Mouse (Mus musculus): ENCODE results near the gene Abcg5.

Abcg5 gene

DNA sequence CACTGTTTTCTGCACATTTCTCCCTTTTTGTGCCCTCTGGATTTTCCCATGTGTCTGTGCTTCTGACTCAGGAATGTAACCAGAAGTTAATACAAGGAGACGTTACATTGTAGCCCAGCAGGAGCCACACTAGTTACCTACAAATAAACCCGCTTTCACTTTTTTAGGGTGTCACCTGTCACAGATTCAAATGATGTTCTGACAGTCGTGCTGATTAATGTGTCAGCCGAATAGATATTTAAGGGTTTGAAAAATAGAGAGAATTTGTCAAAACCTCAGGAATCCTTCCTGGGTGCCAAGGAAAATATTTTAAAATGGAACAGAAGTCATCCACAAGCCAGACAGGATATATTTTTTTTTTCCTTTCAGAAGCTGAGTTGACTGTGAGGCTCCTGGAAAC lies 2.5 kb upstream of the Abcg5 start:
- no peak for DNase-seq (ENCODE audit: low spot score)

DNA sequence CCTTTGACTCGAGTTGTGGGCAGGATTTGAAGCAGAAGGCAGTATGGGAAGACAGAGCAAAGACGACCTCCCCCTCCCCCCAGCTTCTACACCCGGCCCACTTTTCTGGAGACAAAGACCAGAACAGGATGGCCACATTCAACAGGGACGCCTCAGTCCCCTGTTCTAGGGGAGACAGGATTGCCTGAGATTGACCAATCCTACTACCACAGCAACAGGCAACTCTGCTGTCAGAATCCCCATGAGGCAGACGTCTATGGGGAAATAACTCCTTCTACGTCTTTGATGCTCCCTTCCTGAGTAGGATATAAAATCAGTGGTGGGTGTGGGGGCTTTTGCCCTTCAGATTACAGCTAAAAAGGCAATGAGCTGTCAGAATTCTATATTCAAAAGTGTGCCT lies 1.5 kb upstream of the Abcg5 start:
- no peak for DNase-seq (ENCODE audit: low spot score)

DNA sequence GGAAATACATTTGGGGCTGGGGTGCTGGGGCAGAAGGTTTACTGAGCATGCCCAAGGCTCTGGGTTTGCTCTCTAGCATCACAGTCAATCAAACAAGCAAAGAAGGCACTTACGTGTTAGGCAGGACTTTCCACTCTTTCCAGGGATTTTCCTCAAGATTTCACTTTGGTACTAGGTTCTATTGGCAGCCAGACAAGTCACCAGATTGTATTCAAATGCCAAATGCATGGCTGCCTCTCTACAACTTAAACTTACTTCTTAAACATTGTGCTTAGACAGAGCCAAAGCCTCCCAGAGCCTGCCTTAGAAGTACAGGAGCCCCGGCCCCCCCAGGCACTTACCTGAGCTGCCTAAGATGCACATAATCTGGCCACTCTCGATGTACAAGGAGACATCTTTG lies 1.1 kb downstream of the Abcg5 start:
- no peak for DNase-seq (ENCODE audit: low spot score)

DNA sequence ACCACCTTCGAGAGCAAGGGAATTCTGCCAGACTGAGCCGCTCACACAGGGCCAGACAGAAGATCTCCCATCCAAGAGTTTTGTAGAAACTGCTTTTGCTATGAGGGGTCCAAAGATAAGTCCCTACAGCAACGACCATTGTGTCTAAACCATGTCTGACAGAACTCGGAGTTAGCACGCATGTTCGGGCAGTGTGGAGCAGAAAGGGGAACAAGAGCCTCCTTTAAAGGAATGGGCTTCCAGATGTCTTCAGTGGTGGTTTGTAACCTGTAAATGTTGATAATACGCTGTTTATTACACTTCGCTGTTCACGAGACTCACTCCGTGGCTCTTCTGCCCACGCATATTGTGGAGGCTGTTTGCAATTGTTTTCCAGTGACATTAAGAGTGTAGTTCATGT lies 5.2 kb downstream of the Abcg5 start:
- no peak for DNase-seq (ENCODE audit: low spot score)

DNA sequence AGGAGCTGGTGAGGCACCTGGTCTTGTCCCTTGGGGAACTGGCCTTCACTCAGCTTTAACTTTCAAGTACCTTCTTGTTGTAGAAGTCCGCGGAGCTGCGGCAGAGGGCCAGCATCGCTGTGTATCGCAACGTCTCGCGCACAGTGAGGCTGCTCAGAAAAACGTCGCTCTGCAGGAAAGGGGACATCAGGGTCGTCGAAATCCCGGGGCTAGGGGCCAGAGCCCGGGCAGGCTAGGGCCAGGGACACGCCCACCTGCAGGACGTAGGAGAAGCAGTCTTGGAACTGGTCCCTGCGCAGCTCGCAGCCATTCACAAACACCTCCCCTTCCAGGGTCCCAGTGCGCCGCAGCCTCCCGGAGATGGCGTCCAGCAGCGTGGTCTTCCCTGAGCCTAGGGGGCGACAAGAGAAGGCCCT lies 6.9 kb downstream of the Abcg5 start, which contains the start of gene Abcg8:
Gene Abcg8, plus strand, starts transcription at position 352 of the 416 bp plus-strand sequence.
- no peak for DNase-seq (ENCODE audit: low spot score)

DNA sequence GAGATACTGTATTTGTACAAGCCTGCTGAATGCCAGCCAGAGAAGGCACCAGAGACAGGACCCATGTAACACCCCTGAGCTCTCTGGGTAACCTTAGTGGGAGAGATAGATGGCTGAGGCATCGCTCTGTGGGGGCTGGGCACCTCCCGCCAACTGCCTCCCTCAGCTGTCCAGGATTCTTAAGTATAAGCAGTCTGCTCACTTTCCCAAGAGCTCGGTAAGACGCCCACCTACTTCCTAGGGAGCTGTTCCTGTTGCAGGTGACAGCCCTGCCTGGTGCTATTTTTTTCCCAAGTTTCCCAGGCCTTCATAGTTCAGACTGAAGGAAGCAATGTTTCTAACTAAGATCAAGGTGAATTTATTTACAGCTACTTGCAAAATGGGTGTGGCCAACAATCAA lies 7.6 kb downstream of the Abcg5 start:
- DNase-seq (ENCODE audit: low spot score): no peak

DNA sequence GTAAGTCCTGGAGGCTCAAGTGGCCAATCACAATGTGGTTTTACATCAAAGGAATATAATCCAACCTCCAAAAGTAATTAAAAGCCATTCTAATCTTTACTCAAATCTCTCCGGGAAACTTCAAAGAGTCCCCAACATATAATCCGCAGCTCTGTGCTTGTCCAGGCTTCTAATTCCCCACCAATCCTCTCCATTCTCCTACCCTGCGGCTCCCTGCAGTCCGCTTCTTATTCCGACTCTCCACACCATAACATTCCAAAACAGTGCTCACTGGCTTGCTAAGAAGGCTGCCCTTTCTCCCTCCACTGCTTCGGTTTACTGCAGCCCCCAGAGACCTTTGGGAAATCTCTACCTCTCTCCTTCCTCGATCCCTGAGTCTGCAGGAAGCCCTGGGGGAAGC lies 8.8 kb downstream of the Abcg5 start:
- DNase-seq (ENCODE audit: low spot score): no peak

DNA sequence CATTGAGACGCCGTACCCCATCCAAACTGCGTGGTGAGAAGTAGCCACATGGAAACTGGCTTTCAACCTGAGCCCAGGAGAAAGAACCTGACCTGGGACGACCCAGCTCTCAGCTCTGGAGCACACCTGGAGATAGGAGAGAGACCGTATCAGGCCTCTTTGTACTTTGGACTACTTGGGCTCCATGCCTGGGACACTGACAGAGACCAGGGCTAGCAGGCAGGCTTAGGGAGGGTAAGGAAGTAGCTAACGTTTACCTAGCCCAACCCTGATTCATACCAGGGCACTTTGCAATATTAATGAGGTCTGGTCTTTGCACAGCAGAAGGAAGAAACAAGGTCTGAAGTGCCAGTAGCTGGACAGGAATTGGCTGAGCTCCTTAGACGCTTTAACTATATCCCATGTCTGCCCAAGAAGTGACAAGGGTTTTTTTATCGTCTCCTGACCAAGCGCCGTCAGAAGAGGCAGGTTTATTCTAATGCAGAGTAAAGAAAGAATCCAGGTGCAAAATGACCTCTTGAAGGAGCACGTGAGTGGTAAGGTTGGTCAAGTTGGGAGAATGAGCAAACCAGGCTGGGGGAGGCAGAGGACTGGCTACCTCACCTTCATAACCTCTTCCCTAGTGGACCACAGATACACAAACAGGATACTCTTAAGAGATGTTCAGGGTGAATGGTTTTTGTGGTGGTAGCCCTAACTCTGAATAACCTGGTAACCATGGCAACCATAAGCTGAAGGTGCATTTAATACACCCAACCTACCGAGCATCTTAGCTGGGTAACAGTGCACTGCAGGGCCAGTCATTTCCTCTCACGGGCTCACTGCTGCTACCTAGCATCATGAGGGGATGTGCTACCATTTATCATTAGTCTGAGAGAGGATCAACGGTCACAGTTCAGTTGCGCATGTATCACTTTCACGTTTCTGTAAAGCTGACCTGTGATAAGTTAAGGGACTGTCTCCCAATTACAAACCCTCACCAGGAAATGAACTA lies 10.1 kb downstream of the Abcg5 start:
- no peak for DNase-seq (ENCODE audit: low spot score)

DNA sequence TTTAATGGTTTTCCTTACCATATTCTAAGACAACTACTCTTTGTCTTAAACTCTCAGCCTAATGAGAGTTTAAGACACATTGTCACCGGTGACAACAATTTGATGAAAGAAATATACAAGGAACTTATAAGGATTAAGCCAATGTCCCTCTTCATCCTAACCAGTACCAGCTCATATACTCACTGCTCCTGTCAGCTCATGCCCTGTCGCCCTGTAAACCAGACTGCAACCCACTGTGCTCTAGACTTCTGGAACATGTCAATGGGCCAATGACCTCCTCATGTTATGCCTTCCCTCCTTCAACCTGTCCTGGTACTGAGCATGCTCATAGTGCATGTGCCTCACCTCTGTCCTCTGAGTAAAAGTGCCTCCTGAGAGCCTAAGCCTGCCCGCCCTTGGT lies 15.0 kb downstream of the Abcg5 start:
- DNase-seq (ENCODE audit: low spot score): no peak

DNA sequence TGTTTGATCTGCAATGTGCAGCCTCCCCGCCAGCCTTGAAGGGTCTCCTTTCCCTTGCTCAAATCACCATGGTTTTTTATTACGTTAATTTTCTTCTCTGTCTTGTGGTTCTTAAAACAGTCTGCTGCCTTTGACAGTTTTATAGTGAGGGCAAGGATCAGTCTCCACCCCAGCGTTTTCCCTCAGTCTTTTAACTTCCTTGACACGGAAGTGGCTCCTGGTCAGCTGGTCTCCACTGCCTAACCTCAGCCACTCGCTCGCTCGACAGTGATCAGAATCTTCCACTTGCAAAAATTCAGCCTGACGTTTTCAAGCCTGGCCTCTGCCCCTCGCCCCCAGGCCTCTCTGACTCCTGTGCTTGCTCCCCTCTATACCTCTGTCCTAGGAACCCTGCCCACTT lies 17.1 kb downstream of the Abcg5 start:
- DNase-seq (ENCODE audit: low spot score): no peak

DNA sequence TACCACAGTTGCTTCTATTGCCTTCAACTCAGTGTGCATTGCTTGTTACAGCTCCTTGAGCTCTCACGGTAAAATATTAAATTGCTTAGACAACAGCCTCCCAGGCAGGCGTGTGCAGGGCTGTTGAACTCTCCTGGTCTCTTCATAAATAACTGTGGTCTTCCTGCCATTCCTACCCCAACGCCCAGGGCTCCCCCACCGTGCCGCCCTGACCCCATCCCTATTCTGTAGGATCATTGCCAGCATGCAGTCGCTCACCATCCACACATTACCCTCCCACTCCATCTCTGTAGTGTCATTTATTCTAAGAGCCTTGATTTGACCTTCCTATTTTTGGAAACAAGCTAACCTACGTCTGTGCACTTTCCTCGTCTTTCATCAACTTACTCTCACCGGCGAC lies 17.8 kb downstream of the Abcg5 start:
- DNase-seq (ENCODE audit: low spot score): no peak

DNA sequence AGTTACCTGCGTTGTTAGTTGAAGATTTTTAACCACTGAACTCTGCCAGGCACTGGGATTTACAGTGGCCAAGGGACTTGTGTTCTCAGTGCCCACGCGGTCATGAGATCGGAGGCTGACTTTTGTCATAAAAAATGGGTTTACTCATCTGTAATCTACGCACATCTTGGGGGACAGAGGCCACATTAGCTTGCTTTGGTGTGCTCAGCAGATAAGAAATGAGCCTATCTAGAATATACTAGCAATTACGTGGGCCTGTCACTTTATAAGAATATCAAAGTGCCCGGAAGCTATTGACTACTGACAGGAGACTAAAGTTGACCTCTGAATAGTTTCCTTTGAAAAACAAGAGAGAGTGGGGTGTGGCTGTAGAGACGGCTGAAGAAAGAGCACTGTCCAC lies 23.9 kb downstream of the Abcg5 start:
- DNase-seq (ENCODE audit: low spot score): no peak

DNA sequence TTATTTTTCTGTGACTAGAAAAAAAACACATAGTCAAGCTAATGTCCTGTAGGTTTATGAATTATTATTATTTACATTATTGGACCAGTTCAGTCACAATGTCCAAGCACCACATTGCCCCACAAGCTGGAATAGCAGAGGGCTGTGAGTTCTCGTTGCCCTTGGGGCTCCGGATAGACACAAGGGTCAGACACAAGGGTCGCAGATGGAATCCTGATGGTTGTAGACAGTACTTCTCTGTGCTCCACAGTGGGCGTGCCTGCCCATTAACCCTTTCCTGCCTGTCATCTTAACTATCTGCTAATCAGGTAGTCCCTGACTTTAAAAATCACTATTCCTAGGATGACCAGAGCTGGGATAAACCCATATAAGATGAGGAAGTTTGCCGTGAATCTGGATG lies 24.6 kb downstream of the Abcg5 start:
- DNase-seq (ENCODE audit: low spot score): no peak

DNA sequence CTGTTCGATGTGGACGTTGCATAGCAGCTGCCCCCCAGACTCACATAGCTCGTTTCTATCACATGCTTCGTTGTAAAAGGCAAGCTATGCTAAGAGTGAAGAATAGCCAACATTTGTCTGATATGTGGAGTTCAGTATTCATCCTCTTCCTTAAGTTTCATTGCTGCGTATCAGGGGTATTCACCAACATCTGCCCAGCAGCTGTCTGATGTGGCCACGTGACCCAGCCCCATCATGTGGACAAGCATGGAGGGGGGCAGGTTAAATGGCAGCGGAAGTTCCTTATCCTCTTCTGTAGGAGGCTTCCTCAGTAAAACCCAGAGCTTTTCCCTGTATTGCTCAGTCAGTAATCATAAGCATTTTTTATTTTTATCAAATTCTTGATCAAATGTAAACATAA lies 25.0 kb downstream of the Abcg5 start:
- no peak for DNase-seq (ENCODE audit: low spot score)

DNA sequence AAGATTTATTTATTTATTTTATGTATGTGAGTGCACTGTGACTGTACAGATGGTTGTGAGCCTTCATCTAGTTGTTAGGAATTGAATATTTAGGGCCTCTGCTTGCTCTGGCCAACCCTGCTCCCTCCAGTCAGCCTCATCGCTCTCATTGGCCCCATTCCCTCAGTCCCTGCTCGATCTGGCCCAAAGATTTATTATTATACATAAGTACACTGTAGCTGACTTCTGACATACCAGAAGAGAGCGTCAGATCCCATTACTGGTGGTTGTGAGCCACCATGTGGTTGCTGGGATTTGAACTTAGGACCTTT lies 25.4 kb downstream of the Abcg5 start:
- DNase-seq (ENCODE audit: low spot score): no peak

DNA sequence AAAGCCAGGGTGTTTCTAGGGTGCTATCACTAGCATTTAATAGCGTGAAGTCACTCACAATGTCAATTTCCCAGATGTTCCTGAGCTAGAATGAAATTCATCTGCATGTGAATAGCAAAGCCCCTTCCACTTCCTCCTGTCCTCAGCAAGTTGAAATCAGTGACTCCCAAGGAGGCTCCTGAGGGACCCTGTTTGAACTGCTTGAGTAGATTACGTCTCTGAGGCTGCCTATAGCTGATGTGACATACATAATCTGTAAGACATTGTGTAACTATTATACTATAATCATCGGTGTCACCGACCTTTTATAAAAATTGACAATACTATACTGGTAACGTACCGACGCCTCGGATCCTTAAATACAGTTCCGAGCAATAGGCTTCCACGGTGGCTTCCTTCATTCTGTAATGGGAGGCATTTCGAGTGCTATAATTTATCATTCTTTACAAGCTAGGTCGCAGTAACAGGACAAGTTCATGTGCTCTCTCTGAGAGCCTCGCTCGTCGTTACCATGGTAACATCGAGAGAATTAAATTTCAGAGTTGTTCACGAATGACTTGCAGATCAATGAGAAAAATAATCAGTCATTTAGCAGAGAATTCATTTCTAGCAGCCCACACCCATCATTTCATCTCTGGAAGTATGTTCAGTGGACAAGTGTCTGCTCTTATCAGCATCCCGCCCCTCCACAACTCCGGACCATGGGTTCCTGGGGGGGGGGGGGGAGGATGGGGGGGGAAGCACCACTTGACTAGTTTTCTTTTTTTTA lies 26.0 kb downstream of the Abcg5 start:
- DNase-seq (ENCODE audit: low spot score): no peak

DNA sequence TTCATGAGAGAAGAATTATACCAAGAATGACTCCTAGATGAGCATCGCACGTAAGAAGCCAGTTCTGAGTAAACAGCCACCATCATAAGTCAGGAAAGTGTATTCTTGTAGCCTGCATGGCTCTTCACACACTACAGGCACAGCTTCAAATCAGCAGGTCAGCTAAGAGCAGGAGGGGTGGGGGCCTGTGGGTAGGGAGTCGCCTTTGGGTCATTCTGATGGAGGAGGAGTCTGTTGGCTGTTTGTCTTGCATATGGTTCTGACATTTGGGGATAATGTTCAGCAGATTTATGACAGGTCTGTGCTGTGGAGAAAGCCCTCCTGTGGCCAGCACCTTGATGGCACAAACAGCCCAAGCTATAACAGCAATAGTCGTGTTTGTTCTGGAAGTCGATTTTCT lies 26.6 kb downstream of the Abcg5 start:
- DNase-seq (ENCODE audit: low spot score): no peak

DNA sequence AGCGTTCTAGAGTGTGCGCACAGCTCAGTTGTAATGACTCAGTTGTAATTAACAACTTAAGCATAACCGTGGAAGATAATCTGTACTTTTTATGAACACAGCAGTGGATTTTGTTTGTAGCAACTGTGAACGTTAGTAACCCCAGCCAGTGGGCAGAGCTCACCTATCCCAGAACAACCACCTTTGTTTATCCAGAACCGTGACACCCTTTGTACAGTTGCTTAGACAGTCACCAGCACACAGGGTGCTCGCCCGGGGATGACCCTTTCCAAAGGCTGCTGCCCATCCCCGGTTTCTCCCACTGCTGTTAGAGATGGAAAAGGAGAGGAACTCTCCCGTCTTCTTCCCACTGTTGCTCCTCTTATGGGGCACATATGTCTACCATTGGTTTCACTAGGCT lies 29.3 kb downstream of the Abcg5 start:
- no peak for DNase-seq (ENCODE audit: low spot score)

DNA sequence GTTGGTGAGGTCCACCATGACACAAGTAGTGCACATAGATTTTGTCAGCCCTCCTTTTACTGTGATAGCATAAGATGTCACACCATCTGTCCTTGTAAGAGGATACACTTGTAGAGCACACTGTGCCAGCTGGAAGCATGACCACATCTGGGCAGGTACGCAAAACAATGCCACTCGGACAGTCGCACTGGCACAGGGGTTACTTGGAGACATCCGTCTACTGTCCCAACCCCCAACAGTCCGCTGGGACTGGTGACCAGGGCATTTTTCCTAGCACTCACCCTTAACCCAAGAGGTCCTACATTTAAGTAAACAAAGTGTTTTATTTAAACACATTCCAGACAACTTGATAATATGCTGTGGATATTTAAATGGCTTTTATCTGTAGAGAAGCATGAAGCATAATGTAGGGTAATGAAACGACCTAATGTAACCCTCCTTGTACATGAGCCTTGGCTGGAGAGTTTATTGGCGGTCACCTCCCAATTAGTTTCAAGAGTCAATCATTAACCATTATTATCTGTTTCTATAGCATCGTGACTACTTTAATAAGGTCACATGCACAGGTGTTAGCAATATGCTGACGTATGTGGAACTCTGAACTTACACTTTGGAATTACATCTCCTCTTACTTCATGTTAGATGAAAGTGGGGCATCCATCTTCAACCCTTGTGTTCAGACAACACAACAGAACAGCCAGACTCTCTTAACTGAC lies 32.4 kb downstream of the Abcg5 start:
- DNase-seq (ENCODE audit: low spot score): no peak

DNA sequence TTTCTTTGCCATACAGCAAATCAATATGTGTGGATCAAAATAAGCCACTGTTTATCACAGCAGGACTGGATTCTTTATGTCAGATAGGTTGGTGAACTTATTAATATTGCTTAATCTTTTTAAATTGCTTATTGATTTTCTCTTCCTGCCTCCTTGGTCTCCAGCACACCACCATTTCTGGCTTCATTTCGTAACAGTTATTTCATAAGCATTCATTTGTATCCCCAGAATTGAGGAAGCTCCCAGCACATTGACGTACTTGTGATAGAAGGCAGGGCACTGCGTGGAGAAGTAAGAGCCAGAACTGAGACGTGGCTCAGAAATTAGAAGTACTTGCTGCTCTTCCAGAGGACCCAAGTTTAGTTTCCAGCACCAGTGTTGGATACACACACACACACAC lies 35.2 kb downstream of the Abcg5 start:
- no peak for DNase-seq (ENCODE audit: low spot score)

DNA sequence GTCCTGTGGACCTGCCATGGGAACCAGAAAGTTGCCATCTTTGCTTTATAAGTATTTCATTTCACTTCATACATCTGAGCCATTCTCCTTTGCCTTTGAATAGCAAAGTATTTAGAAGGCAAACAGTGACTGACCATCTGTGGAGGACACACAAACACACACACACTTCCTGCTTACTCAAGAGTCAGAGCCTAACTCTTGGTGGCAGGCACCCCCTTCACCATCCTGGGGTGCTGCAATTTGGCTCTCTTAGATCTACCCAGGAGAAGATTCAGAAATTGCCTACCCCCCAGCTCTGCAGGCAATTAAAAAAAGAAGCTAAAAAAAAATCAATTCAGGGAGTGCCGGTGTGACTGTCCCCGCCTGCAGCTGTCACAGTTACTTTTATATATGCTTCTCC lies 36.3 kb downstream of the Abcg5 start:
- DNase-seq (ENCODE audit: low spot score): no peak

DNA sequence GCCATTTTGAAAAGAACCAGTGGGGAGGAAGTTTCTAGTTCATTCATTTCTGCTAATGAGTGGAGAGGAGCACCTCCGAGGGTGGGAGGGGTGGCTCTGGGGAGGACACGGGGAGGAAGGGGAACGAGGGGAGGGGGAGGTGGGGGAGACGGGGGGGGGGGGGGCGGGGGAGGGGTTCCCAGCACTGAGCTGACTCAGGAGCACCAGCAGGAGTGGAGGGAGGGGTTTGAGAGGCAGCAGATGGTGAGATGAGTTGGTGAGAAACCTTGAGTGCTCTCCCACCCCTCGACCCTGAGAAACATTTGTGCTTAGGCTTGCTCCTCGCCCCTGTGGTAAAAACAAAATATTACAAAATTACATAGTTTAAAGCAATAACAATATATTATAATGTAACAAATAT lies 36.9 kb downstream of the Abcg5 start:
- DNase-seq (ENCODE audit: low spot score): no peak

DNA sequence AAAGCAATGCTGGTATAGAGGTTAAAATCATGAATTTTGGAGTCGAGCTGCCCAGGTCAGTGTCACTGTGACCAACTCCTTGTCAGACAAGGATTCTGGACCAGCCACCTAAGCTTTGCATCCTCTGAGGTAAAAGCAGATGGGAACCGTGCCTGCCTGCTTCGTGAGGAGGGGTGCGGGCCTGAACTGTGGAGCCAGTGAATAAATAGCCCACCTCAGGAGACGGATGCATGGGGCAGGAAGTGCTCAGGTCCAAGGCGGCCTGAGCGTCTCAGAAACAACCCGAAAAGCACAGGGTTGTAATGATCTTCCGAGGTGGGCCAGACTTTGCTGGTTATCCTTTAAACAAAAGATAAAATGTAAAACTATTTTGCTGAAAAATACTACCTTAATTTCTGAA lies 37.7 kb downstream of the Abcg5 start:
- no peak for DNase-seq (ENCODE audit: low spot score)

All from T-cell, adult 2 months (primary cell).